Mouse (Mus musculus) midbrain, embryonic 12.5 days (tissue): ENCODE measurements around the gene Gucy1b1. TPM values are rescaled to one million over a fixed set of nuclear protein-coding genes. Genes with fewer than 3 reads are reported as not detected.
A peak's percentile ranks its signal among the peaks of the same experiment; 100 is the strongest.

Experiments
- ATAC-seq: fragments of 200-750 bp; cut with Nextera tagmentation; 2 replicates; pipeline ENCODE4 v1.8.0; 2017; ENCODE audit warnings: low read depth, moderate TSS enrichment, moderate library complexity; ENCODE audit not compliant: low FRiP score
- H3K27ac ChIP-seq: fragments of 300-500 bp; sonication (generic); replicated peaks from 2 replicates; pipeline ENCODE4 v1.5.1; 2016; ENCODE audit warnings: mild to moderate bottlenecking
- H3K27me3 ChIP-seq: fragments of 300-500 bp; sonication (generic); 2 replicates; pipeline ENCODE4 v1.6.1; 2016; ENCODE audit warnings: mild to moderate bottlenecking
- H3K36me3 ChIP-seq: fragments of 300-500 bp; sonication (generic); 2 replicates; pipeline ENCODE4 v1.6.1; 2016
- H3K4me1 ChIP-seq: fragments of 300-500 bp; sonication (generic); 2 replicates; pipeline ENCODE4 v1.6.1; 2016
- H3K4me2 ChIP-seq: fragments of 300-500 bp; sonication (generic); replicated peaks from 2 replicates; pipeline ENCODE4 v1.6.1; 2016; ENCODE audit warnings: mild to moderate bottlenecking, moderate library complexity
- H3K4me3 ChIP-seq: fragments of 300-500 bp; sonication (generic); 2 replicates; pipeline ENCODE4 v1.5.1; 2016; ENCODE audit warnings: mild to moderate bottlenecking
- H3K9ac ChIP-seq: fragments of 300-500 bp; sonication (generic); replicated peaks from 2 replicates; pipeline ENCODE4 v1.6.1; 2016; ENCODE audit warnings: mild to moderate bottlenecking, moderate library complexity
- H3K9me3 ChIP-seq: fragments of 300-500 bp; sonication (generic); 2 replicates; pipeline ENCODE4 v1.6.1; 2016; ENCODE audit warnings: mild to moderate bottlenecking
- WGBS: fragments of 180-500 bp; shearing (Covaris S2); methylation state at CpG from one replicate; pipeline ENCODE4 v1.1.7; 2016; 5-methylcytosine and 5-hydroxymethylcytosine counted together
- polyA plus RNA-seq: library from polyadenylated mRNA; unstranded; fragments of >200 nt; fragmentation: Nextera tagmentation; extraction: Ambion mirVana; gene quantifications from 2 replicates; pipeline ENCODE4 v1.2.1, GENCODE M21; 2016

Gucy1b1 gene
- polyA plus RNA-seq, 1 experiment from 2014 or later, result 11.1 TPM

DNA sequence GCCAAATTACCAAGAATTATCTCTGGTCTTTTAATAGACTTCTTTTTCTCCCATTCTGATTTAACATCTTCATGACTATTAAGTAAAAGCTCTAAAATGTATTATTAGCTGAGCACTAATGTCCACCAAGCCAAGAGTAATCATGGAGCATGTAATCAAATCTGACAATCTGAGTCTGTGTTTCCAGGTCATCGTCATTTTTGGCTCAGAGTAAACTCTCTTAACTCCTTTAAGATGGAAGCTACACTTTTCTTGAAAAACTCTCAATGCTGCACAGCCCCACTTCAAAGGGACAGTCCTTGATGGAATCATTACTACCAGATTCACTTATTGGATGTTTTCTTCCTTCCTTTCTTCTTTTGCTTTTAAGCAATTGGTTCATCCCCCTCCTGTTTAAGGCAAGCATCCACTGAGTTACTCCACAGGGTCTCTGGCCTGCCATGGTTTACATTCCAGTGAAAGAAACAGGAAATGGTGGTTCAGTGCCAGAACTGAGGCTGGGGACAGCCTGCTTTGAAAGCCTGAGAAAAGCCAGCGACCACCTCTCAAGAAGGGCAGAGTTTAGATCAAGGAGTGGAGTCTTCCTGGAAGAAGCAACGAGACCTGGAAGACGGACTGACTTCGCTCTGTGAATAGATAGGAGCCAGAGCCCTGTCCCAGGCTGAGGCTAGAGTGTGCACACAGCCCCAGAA, 20.1 kb downstream of the Gucy1b1 start:
- H3K9ac ChIP-seq, result no peak overlapping the region
- no peak for ATAC-seq
- H3K4me3 ChIP-seq, result no peak overlapping the region
- H3K9me3 ChIP-seq, result no peaks in the 10 kb centered on the region
- H3K4me1 ChIP-seq, result peaks cover 2% of the 10 kb centered on the region
- no peaks in the 10 kb centered on the region for H3K27me3 ChIP-seq
- no peak overlapping the region for H3K27ac ChIP-seq
- whole genome bisulfite sequencing, result 61% methylated on average over 5 of the region's 5 CpGs
- no peaks in the 10 kb centered on the region for H3K36me3 ChIP-seq
- H3K4me2 ChIP-seq, result no peak overlapping the region

GRCm38 (mm10) chr3:82052029-82052428, 22.5 kb downstream of the Gucy1b1 start:
- H3K27me3 ChIP-seq, result no peaks in the 10 kb centered on the region
- H3K36me3 ChIP-seq, result no peaks in the 10 kb centered on the region
- H3K4me1 ChIP-seq, result peaks cover 11% of the 10 kb centered on the region
- no peak overlapping the region for H3K27ac ChIP-seq
- H3K9ac ChIP-seq, result no peak overlapping the region
- WGBS, result 36% methylated on average over 2 of the region's 2 CpGs
- no peak overlapping the region for H3K4me2 ChIP-seq
- no peak for ATAC-seq
- no peak overlapping the region for H3K4me3 ChIP-seq
- H3K9me3 ChIP-seq, result no peaks in the 10 kb centered on the region

DNA sequence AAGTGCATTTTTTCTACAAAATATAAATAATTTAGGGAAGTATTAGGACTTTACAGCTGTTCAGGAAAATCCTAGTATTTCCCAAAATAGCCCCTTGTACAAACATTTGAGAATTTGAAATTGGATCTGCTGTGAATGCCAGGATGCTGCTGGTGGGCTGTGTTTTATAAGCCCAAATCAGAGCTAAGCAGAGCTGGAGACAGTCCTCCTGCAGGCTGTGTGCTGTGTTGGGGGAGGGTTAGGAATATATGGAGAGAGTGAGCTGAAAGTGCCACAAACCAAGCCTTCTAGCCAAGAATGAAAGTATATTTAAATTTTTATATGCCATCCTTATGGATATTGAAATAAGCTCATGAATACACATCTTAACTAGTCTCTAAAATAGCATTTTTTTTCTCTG, 23.0 kb downstream of the Gucy1b1 start:
- no peaks in the 10 kb centered on the region for H3K9me3 ChIP-seq
- H3K4me2 ChIP-seq, result no peak overlapping the region
- ATAC-seq, result no peak
- H3K27ac ChIP-seq, result no peak overlapping the region
- no peaks in the 10 kb centered on the region for H3K36me3 ChIP-seq
- no peak overlapping the region for H3K9ac ChIP-seq
- no peak overlapping the region for H3K4me3 ChIP-seq
- no peaks in the 10 kb centered on the region for H3K27me3 ChIP-seq
- peaks cover 11% of the 10 kb centered on the region for H3K4me1 ChIP-seq

GRCm38 (mm10) chr3:82048681-82049080, 25.8 kb downstream of the Gucy1b1 start:
- WGBS, result 49% methylated on average over 7 of the region's 7 CpGs
- no peak overlapping the region for H3K9ac ChIP-seq
- no peak for ATAC-seq
- H3K27me3 ChIP-seq, result no peaks in the 10 kb centered on the region
- H3K4me2 ChIP-seq, result no peak overlapping the region
- no peaks in the 10 kb centered on the region for H3K36me3 ChIP-seq
- H3K9me3 ChIP-seq, result no peaks in the 10 kb centered on the region
- peaks cover 11% of the 10 kb centered on the region for H3K4me1 ChIP-seq
- no peak overlapping the region for H3K27ac ChIP-seq
- no peak overlapping the region for H3K4me3 ChIP-seq

GRCm38 (mm10) chr3:82048078-82048477, 26.4 kb downstream of the Gucy1b1 start:
- Histone ChIP-seq H3K9ac (no peak overlapping the region), H3K9me3 (no peaks in the 10 kb centered on the region), H3K4me3 (no peak overlapping the region), H3K27ac (no peak overlapping the region), H3K36me3 (no peaks in the 10 kb centered on the region), H3K4me2 (no peak overlapping the region), H3K27me3 (no peaks in the 10 kb centered on the region), H3K4me1 (peaks cover 11% of the 10 kb centered on the region)
- WGBS, result 46% methylated on average over 4 of the region's 4 CpGs
- ATAC-seq, result peak; percentile 75

GRCm38 (mm10) chr3:82047100-82047753, 27.3 kb downstream of the Gucy1b1 start:
- WGBS, result 33% methylated on average over 8 of the region's 8 CpGs
- no peak overlapping the region for H3K9ac ChIP-seq
- H3K27me3 ChIP-seq, result no peaks in the 10 kb centered on the region
- H3K9me3 ChIP-seq, result no peaks in the 10 kb centered on the region
- no peak for ATAC-seq
- H3K4me2 ChIP-seq, result no peak overlapping the region
- peaks cover 11% of the 10 kb centered on the region for H3K4me1 ChIP-seq
- no peak overlapping the region for H3K4me3 ChIP-seq
- H3K27ac ChIP-seq, result no peak overlapping the region
- H3K36me3 ChIP-seq, result no peaks in the 10 kb centered on the region

DNA sequence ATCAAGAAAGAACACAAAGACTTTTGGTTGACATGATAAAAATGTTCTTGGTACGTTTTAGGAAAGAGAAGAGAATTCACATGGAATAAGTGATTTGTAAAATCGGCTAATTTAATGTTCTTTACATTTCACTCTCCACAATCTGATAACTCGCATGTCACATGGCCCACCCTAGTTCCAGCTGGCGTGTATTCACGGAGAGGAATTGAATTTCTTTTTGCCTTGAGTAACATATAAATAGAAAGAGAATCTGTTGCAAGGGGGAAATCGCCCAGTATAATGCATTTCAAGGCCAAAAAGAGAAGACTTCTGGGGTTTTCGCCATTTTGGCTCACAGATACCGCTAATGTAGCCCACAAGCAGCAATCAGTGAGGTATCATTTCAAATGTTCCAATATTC, 28.4 kb downstream of the Gucy1b1 start:
- 95% methylated on average over 8 of the region's 8 CpGs for WGBS
- H3K4me2 ChIP-seq, result no peak overlapping the region
- no peaks in the 10 kb centered on the region for H3K27me3 ChIP-seq
- no peak overlapping the region for H3K27ac ChIP-seq
- H3K36me3 ChIP-seq, result no peaks in the 10 kb centered on the region
- no peak overlapping the region for H3K4me3 ChIP-seq
- H3K4me1 ChIP-seq, result peaks cover 11% of the 10 kb centered on the region
- H3K9ac ChIP-seq, result no peak overlapping the region
- no peak for ATAC-seq
- H3K9me3 ChIP-seq, result no peaks in the 10 kb centered on the region

GRCm38 (mm10) chr3:82044902-82045301, 29.6 kb downstream of the Gucy1b1 start:
- Histone ChIP-seq H3K36me3 (no peaks in the 10 kb centered on the region), H3K4me1 (peaks cover 11% of the 10 kb centered on the region), H3K4me2 (no peak overlapping the region), H3K4me3 (no peak overlapping the region), H3K27me3 (no peaks in the 10 kb centered on the region), H3K27ac (no peak overlapping the region), H3K9me3 (no peaks in the 10 kb centered on the region), H3K9ac (no peak overlapping the region)
- no peak for ATAC-seq
- 91% methylated on average over 5 of the region's 5 CpGs for WGBS

- ATAC-seq, result no peak
- Histone ChIP-seq H3K9me3 (no peaks in the 10 kb centered on the region), H3K4me1 (0 out of 2 replicates have a peak, but pooled peaks cover 3% of the 10 kb centered on the region), H3K27ac (no peak overlapping the region), H3K9ac (no peak overlapping the region), H3K4me3 (no peak overlapping the region), H3K4me2 (no peak overlapping the region), H3K36me3 (no peaks in the 10 kb centered on the region), H3K27me3 (no peaks in the 10 kb centered on the region)
- whole genome bisulfite sequencing, result 87% methylated on average over 6 of the region's 6 CpGs
Measured at GRCm38 (mm10) chr3:82043676-82044075, 30.8 kb downstream of the Gucy1b1 start.

- H3K4me2 ChIP-seq, result no peak overlapping the region
- H3K27ac ChIP-seq, result no peak overlapping the region
- WGBS, result 80% methylated on average over 2 of the region's 2 CpGs
- H3K4me1 ChIP-seq, result no peaks in the 10 kb centered on the region
- no peak for ATAC-seq
- no peaks in the 10 kb centered on the region for H3K27me3 ChIP-seq
- no peak overlapping the region for H3K4me3 ChIP-seq
- no peaks in the 10 kb centered on the region for H3K9me3 ChIP-seq
- H3K36me3 ChIP-seq, result no peaks in the 10 kb centered on the region
- no peak overlapping the region for H3K9ac ChIP-seq
Measured at GRCm38 (mm10) chr3:82036262-82037044, 38.0 kb downstream of the Gucy1b1 start.

DNA sequence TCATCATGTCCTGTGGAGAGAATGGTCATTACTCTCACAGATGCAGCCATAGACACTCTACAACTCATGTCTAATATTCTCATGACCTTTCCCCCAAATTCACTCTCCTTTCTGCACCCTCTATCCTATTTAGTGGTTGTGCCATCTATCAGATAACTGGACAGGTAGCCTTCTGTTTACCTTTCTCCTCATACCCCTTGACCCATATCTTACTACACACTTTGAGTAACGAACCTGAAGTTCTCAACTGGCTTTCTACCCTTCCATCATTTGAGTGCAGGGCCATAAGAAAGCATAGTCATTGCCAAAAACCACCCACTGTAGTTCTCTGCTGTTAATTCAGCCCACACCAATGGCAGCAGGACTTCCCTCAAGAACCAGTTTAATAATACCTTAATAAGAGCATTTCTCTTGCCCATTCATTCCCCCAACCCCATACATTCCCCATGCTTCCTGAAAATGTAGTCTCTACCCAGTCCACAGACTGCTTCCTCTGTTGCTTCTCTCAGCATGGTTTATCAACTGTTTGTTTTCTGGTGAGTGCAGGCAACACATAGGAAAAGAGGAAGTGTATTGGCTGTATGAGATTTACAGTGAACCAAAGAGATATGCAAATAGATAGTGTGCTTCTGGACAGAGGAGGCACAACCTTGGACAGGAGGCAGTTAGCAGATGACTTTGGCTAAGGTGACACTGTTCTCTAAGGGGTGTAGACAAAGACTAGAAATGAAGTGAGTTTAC, 44.3 kb downstream of the Gucy1b1 start:
- Histone ChIP-seq H3K9me3 (no peaks in the 10 kb centered on the region), H3K9ac (no peak overlapping the region), H3K27me3 (no peaks in the 10 kb centered on the region), H3K4me1 (no peaks in the 10 kb centered on the region), H3K4me2 (no peak overlapping the region), H3K27ac (no peak overlapping the region), H3K36me3 (no peaks in the 10 kb centered on the region), H3K4me3 (no peak overlapping the region)
- no peak for ATAC-seq
- WGBS, result 73% methylated on average over 1 of the region's 1 CpGs

DNA sequence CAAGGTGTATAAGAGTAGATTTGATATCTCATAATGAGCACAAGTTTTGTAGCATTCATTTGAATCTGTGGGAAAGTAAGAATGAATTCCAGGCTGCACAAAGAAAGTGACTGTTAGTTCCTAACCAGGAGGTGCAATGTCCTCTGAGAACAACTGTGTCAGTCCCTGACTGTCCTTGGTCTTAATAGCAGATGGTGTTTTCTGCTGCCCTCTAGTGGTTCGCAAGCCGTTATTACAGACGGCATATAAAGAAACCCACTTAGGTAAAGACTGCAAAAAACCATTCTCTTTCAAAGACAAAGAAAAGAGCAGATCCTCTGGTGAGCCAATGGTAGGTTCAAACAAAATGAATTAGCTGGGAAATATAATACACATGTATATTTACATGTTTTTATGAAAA, 45.3 kb downstream of the Gucy1b1 start:
- H3K27ac ChIP-seq, result no peak overlapping the region
- H3K27me3 ChIP-seq, result no peaks in the 10 kb centered on the region
- no peaks in the 10 kb centered on the region for H3K4me1 ChIP-seq
- no peak overlapping the region for H3K4me3 ChIP-seq
- H3K9me3 ChIP-seq, result no peaks in the 10 kb centered on the region
- no peak overlapping the region for H3K9ac ChIP-seq
- no peaks in the 10 kb centered on the region for H3K36me3 ChIP-seq
- WGBS, result 2% methylated on average over 3 of the region's 3 CpGs
- ATAC-seq, result peak; percentile 83
- no peak overlapping the region for H3K4me2 ChIP-seq
